Mouse (Mus musculus) embryo, embryonic 9.5 days (tissue): ENCODE measurements at regions not wholly inside any gene's neighbourhood (a gene's known extent, or its start where the extent isn't known, plus 50 kb on each side); places are given as distances from the start of the nearest gene placed in this dataset.

Experiments
- DNase-seq: peaks from one replicate; pipeline ENCODE4 v3.0.0-alpha.2; 2017; ENCODE audit errors: extremely low spot score

GRCm38 (mm10) chr5:46278190-46278589, 420.8 kb upstream of the Lcorl start:
- DNase-seq, result no peak

- DNase-seq, result no peak
Measured at GRCm38 (mm10) chr5:46256730-46257129, 399.3 kb upstream of the Lcorl start.

GRCm38 (mm10) chr5:46253940-46254339, 396.5 kb upstream of the Lcorl start:
- no peak for DNase-seq

DNA sequence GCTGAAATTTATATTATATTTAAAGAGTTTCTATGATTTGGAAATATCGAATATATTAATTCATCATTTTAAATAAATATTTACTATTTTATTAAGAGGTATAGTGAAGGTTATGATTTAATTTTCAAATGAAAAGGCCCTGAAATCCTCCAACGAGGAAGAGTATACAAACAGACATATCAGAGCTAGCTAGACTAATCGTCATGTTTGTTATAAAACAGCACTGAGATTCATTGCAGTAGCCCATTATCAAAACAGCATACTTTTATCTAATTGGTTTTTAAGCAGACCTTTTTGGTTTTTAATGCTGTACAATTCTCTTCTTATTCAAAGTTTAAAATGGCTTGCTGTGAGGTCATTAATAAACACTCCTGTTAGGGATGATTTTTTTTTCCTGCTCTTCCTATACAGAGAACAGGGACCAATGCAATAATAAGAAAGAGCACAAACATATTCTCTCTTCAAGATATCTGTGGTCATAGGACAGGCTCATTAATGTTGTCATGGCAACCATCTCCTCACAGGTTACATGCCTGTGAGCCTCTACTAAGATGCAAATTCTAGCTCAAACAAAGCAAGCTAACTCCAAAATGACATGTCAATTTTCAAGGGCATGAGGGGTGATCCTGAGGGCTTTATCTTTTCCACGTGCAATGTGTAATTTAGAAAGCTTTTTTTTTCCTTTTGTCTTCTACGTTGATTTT, 378.1 kb upstream of the Lcorl start:
- peak; percentile 1 for DNase-seq

- DNase-seq, result no peak
Measured at GRCm38 (mm10) chr5:46232780-46233179, 375.4 kb upstream of the Lcorl start.

DNA sequence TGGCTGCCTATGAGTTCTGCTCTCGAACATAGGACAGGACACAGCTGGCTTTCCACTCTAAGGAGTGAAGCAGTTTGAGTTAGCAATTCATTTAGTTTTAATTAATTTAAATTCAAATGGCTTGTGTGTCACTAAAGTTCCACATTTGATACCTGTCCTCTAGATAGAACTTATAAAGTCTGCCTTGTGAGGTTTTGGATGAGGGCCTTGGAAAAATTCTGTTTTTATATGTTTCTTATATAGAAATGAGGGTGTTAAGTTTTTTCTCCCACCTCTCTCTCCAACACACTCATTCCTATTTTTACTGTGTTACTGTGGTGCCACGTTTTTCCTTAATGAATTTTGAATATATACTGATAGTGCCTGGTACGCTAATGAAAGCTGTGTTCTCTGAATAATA, 371.3 kb upstream of the Lcorl start:
- no peak for DNase-seq

DNA sequence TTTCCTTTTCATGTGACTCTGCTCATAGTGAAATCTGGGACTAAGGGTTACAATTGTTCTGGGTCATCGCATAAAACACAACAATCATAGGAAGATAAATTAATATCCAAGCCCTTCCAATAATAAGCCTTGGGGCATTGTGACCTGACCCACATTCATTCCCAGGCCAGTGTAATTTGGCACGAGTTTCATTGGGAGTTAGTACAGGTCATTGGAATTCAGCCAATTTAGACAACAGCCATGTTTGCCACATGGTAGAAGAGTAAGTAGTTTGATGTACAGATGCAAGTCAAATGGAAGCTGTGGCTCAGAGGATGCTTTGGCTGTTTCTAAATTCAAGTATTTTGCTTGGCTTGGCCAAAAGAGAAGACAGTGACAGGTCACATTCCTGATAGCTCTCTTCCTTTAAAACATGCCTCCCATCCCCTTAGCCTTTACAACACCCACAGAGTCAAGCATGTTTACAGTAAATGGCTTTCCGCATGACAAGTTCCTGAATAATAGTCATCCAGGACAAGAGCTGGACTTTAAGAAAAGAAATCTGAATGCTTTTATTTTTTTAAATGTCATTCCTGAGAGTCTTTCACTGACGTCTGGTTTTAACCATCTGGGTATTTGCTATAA, 355.5 kb upstream of the Lcorl start:
- DNase-seq, result no peak

DNA sequence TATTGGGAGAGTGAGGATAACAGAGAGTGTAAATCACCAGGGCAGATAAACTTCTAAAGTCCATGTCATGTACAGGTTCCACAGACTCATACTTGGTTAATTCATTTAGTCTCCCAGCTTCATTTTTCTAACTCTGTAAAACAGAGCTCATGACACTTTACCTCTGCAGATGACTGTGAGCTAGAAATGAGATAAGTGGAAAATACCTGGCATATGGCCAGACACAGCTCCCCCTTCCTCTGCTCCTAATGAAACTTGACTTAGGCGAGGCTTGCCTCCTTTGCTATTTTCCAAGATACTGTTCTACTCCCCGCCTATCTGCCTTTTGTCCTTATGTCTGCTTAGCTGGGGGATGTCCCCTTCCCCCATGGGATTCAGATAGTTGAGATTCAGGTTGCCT, 351.7 kb upstream of the Lcorl start:
- no peak for DNase-seq

DNA sequence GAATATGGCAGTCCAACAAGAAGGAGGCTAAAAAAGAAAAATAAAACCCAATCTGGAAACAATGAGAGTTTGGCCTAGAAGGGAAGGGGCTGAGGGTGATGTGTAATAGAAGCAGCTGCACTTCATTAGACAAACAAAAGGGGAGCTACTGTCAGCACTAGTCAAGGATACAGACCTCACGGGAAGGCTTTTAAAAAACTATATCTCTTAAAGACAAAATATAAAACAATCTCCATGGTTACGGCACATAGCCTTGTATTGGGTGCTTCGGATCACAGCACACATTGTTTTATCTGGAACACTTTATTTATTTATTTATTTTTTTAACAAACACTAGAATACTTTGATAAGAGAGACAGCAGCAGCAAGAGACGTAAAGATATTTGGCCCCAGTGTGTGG, 346.3 kb upstream of the Lcorl start:
- no peak for DNase-seq

DNA sequence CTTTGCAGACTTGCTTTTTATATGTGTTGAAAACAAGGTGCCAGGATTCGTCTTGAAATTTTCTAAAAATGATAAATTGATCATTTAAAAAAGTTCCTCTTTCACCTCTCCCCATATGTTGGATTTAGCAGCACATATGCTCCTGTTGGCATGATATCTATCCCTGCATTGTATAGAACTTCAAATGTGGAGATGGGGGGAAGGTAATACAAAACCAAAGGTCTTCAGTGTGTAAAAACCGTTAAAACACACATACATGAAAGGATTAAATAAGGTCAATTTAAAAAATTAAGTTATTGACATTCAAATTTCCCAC, 345.0 kb upstream of the Lcorl start:
- no peak for DNase-seq

GRCm38 (mm10) chr5:46201639-46202456, 344.4 kb upstream of the Lcorl start:
- no peak for DNase-seq

- no peak for DNase-seq
Measured at GRCm38 (mm10) chr5:46186908-46187307, 329.5 kb upstream of the Lcorl start.

- no peak for DNase-seq
Measured at GRCm38 (mm10) chr5:46182157-46182556, 324.7 kb upstream of the Lcorl start.

DNA sequence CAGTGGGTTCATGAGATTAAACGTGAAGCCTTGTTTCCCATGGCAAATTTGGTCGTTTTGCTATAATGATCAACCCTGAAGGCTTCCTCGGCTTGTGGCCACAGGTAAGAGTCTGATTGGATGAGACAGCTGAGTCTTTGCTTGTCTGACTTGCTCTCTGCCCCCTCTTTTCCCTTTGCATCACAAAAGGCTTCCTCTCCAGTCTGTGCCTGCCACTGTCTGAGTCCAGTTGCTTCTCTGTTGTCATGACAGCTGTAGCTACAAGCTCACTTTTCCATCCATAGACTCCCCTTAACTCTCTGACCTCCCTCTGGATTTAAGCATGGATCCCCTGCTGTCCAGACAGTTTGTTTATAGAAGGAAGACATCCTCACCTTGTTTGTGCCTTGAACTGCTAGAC, 314.9 kb upstream of the Lcorl start:
- no peak for DNase-seq

DNA sequence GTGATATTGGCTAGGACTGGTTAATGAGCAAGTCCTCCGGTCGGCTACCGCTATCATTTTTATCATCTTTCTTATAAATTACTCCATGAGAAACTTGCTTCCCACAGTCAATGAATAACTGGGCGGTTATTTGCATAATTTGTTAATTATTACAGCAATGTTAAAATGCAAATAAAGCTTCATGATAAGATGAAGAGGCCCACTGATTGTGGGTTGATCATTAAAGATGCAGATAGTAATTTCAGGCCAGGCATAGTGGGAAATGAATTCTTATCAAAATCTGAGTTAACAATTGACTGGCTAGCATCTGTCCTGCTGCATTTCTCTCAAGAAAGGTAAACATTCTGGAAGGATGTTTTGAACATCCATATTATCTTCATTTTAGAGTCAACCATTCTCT, 303.4 kb upstream of the Lcorl start:
- DNase-seq, result no peak

DNA sequence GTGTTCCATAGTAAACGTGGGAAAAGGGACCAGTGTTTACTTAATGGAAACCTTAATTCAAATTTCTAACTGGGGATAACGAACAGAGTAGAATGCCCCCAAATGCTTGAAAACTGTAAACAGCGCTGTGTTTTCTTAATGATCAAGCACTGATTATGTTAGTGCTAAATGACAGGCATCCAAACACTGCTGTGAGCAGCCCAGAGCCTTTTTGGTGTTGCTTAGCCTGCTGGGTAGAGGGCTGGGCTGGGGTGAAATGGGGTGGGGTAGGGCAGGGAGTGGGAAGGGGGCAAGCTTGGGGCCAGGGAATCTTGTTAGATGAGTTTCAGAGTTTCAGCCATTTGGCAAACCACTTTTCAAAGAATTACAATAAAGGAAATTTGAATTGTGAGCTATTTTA, 294.6 kb upstream of the Lcorl start:
- DNase-seq, result no peak

DNA sequence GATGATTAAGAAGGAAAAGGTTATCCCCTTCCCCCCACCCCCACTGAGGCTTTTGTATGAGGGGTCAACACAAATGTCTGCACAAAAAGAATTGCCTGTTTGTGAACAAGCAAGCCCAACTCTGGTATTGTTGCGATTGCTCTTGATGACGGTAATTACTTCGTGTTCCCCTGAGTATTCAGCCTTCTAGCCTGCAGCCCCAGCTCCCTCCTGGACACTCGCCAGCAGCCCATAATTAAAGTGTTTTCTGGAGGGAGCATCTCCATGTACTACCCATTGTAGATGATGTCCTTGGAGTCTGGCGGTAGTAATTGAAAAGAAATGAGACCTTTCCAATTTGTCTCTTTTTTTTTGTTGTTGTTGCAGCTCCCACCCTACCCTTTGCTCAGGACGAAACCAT, 293.4 kb upstream of the Lcorl start:
- DNase-seq, result no peak

DNA sequence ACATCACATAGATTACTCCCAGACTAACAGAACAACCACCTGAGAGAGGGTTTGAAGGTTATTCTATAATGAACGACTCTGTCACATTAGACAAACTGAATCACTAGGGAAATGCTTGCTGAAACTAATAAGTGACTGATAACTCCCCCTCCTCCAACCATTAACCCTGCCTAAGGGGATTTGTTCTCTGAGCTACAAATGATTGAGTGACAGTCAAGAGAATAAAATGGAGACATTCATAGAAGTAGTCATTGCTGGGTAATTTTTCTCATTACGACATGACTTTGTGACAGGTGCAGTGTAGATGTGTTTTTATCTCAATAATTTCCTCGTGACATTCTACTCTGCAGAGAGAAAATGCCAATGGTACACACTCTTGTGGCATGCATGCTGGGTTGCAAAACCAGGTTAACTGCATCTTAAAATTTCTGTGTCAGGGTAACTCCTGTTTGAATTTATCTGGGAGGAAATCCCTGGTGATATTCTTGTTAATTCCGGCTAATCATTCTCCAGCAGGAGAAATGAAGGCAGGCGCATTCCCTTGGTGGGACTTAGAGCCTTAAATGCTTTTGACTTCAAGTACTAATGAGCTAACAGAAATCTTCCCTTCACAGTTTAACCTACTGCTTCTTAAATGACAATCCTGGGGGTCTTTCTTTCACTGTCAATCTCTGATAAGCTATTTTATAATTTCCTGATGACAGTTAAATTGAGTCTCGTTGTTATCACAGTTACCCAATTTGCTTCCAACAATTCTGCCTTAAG, 292.6 kb upstream of the Lcorl start:
- no peak for DNase-seq

DNA sequence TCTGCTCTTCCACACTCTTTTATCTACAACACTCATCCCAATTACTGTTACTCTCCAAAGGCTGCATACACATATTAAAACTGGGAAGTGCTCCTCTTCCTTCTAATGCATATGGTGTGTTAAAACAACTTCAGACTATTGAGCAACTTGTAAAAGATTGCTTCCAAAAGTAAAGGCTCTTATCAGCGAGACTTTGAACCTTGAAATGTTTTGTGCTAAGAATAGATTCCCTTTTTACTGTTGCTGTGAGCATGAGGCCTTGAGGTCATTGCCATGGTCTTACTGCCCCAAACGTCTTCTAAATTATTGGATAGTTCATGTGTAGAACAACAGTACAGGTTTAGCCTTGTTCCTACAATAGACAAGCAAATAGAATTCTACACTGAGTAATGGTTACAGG, 281.6 kb upstream of the Lcorl start:
- DNase-seq, result no peak

DNA sequence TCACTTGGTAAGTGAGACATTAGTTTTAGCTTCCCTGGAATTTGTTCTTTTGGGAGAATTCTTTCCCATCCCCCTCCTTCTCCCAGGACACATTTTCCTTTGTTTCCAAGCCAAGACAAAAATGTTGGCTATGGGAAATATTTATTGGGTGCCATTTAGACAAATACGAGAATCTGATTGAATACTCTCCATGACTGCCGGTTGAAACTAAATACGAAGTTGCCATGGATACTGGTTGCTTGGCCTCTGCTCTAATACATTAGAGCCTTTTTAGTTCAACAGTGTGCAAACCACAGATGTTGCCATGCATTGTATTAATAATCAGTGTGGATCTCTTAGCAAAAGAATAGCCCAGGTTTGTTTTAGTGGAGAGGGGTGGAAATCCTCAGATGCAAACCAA, 280.3 kb upstream of the Lcorl start:
- no peak for DNase-seq

DNA sequence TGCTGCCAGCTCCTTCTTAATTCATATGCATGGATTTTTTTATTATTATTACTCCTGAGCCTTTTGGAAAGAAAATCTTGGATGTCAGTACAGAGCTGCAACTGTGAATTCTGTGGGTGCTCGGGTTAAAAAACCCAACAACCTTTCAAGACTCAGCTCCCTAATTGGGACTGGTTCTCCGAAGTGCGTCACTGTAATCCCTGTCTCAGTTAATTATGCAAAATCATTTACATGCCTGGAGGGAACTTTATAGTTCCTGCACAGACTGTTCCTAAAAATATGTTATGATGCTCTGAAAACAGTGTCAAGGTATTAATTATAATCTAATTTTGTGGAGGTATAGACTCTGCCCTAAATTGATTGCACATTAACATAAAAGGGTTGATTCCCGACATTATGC, 250.6 kb upstream of the Lcorl start:
- DNase-seq, result no peak

GRCm38 (mm10) chr5:46103350-46103749, 245.9 kb upstream of the Lcorl start:
- no peak for DNase-seq
